Mouse (Mus musculus) mouse embryonic stem cell (cell line): ENCODE data around the gene Ugt2b1.
"Not testable (repeated sequence)": the region's sequence is repeated elsewhere in the genome, so short reads cannot be mapped to it uniquely, and the experiment has no call there.

Experiments used
- in situ Hi-C, 2 experiments: fragments of 300-500 bp; cut with MboI; formaldehyde crosslinking; loops; 1 replicate in 1 of 2; 3 replicates in 1 of 2; pipeline ENCODE4 v1.14.3; 2019 to 2020; ENCODE audit warnings: low sequenced_read_pairs in 2 of 2, low pct_unique_long_range_greater_than_20kb in 1 of 2, mixed read lengths in 1 of 2; ENCODE audit not compliant: unreplicated experiment in 1 of 2

The Ugt2b1 gene

GRCm38 (mm10) chr5:86926426-86926825 is at the start of gene Ugt2b1:
Ugt2b1 (minus strand) TSS chr5:86926530.
- in situ Hi-C loops: no loop called here

DNA sequence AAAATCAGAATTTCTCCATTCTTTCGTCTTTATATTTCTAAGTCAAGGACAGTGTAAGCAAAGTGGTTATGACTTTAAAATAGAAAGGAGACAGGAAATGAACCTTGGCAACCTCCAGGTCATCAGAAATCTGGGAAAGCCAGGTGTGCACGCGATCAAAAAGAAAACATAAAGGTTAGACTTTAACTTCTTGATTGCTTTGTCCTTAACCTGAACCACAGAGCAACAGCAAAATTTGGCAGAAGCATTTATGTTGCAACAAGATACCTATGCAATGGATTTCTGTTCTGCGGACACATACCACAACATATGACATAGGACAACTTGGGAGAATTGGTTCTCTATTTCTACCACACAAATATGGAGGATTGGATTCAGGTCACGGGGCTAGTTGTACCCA is 40.9 kb upstream of the Ugt2b1 start:
- in situ Hi-C loops: not testable (repeated sequence)

GRCm38 (mm10) chr5:86962849-86963248 is 36.5 kb upstream of the Ugt2b1 start:
- in situ Hi-C loops: not testable (repeated sequence)

GRCm38 (mm10) chr5:86961587-86962358 is 35.4 kb upstream of the Ugt2b1 start:
- in situ Hi-C loops: no loop called here

- in situ Hi-C loops: no loop called here
These were observed 34.2 kb upstream of the Ugt2b1 start for GRCm38 (mm10) chr5:86960504-86960903.

GRCm38 (mm10) chr5:86942111-86942510 is 15.8 kb upstream of the Ugt2b1 start:
- in situ Hi-C loops: no loop called here

- in situ Hi-C loops: no loop called here
These were observed 5.6 kb downstream of the Ugt2b1 start for GRCm38 (mm10) chr5:86920661-86921233.

GRCm38 (mm10) chr5:86911357-86912099 is 14.8 kb downstream of the Ugt2b1 start:
- in situ Hi-C loops: no loop called here

DNA sequence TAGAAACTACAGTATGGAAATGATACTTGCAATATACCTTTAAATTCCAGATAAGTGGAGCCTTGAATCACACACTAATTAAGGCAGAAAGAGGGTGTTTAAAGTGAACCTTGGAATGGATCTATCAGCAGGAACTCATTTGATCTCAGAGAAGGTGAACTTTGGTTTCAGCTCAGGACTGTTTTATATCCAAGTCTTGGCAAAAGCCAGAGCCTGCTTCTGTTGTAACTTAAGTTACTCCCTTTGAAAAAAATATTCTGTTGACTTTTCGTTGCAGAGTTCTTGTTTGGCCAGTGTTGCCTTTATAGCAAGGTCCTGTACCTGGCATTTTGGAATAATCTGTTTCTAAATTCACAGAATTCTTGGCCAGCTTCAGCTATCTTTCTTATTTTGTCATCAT is 15.6 kb downstream of the Ugt2b1 start:
- in situ Hi-C loops: no loop called here

DNA sequence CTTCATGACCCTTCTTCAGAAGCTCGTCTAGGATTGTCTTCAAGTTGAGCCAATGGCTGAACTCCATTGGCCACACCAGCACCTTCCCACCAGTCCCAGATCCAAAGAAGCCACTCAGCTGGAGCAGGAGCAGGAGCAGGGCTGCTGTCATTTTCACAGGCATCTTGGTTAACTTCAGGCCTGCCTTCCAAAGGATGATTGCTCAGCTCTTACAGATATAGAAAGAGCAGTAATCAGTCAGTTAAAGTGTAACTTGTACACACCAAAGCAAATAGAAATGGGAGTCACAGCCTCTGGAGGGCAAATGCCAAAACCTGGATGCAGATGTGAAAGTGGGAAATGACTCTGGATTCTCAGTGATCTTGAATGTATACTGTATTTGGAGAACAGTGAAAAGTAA is 19.6 kb downstream of the Ugt2b1 start, which contains the start of gene Ugt2b34:
Gene Ugt2b34, minus strand, starts transcription at position 180 of the 400 bp plus-strand sequence.
- in situ Hi-C loops: no loop called here

GRCm38 (mm10) chr5:86889933-86890332 is 36.4 kb downstream of the Ugt2b1 start:
- in situ Hi-C loops: no loop called here

DNA sequence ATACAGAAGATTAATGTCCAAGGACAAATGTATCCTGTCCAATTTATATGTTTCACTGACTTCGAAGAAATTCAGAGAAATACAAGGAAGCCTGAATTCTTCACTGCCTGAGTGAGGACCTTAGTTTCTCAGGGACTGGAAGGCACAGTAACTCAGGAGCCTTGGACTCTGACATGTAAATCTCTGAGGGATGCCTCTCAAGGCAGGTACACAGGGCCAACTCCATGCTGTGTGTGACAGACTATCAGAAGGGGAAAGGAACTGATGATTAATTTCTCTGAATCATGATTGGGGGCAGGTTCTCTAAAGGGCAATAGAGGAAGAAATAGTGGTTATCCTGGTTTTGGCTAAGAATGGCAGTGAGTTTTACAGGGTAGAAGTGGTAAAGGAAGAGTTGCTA is 37.9 kb downstream of the Ugt2b1 start:
- in situ Hi-C loops: no loop called here

GRCm38 (mm10) chr5:86887081-86887480 is 39.2 kb downstream of the Ugt2b1 start:
- in situ Hi-C loops: no loop called here

DNA sequence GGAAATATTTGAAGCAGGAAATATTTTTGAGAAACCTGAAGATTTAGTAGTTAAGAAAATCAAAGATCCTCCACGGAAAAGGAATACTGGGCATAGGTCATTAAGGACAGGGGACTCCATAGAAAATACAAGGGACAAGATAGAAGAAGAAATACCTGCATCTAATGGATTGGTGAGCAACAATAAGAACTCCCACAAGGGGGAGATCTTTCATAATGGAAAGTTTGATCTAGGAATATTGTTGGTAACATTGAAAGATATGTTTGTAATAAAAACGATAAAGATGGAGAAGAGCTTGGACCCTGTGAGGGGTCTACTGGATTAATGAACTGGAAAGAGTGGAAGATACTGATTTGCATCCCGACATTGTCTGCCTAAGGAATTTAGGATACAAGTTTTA is 39.7 kb downstream of the Ugt2b1 start:
- in situ Hi-C loops: no loop called here

DNA sequence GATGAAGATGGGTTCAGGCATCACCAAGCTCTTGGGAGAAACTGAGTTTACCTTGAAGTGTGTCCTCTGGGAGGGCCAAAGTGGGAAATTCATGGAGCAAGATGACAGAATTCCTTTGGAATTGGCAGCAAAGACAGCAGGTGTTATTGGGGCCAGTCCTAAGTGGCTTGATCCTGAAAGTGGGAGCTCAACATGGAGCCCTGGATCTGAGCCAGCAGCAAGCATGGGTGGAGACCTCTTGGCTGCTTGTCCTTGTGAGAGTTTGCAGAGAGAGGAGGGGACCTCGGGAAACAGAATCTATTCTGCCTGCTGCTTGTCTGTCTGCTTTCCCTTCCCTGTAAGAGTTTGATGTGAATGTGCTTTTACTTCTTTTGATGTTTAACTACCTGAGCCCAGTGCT is 54.5 kb downstream of the Ugt2b1 start:
- in situ Hi-C loops: loop anchor here (25.0 kb wide), 3 partner anchors 265 to 465 kb away; partner anchors contain the start of genes Ugt2a3 (in 1 of the 2) and Ugt2b5 (in 1 of the 2)
